Mouse (Mus musculus): ENCODE measurements around the gene Poc5. TPM values are rescaled to one million over a fixed set of nuclear protein-coding genes. Genes with fewer than 3 reads are reported as not detected.

The Poc5 gene
- total and polyA plus RNA-seq, 2 experiments from 2014 or later = 22.4 to 34.9 TPM

DNA sequence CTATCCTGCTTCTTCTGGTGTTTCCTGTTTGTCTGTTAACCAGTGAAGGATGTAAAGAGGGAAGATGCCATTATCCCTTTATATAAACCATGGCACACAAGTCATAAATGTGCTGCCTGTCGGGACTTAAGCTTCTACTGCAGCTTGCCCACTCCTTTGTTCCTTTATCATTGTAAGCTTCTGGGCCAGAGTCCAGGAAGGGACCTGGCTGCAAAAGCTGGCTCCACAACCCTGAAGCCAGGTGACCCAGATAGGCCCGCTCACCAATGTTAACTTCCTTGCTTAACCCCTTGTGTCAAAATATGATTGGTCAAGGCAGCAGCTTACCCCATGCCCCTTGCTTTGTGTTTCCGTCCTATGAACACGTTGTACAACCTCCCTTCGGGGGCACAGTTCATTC, 40.4 kb downstream of the Poc5 start:
- H3K27ac ChIP-seq (ENCODE audit: low read depth, low read length) = no peak overlapping the region
- H3K4me1 ChIP-seq (ENCODE audit: insufficient read depth) = no peaks in the 10 kb centered on the region
- no peak overlapping the region for H3K4me3 ChIP-seq (ENCODE audit: low read depth, low read length)
- ATAC-seq = no peak
- no peak overlapping the region for H3K4me2 ChIP-seq (ENCODE audit: low read depth)
- H3K36me3 ChIP-seq (ENCODE audit: insufficient read depth) = no peaks in the 10 kb centered on the region
- WGBS = 62% methylated on average over 5 of the region's 5 CpGs
- TF ChIP-seq CTCF (IDR thresholded peaks at IDR 0.05; ENCODE audit: low read depth) = no peak
- H3K9me3 ChIP-seq (ENCODE audit: low read length) = no peaks in the 10 kb centered on the region
- no peak for DNase-seq
- H3K27me3 ChIP-seq (ENCODE audit: insufficient read depth, low read length) = no peaks in the 10 kb centered on the region
- H3K9ac ChIP-seq = no peak overlapping the region

DNA sequence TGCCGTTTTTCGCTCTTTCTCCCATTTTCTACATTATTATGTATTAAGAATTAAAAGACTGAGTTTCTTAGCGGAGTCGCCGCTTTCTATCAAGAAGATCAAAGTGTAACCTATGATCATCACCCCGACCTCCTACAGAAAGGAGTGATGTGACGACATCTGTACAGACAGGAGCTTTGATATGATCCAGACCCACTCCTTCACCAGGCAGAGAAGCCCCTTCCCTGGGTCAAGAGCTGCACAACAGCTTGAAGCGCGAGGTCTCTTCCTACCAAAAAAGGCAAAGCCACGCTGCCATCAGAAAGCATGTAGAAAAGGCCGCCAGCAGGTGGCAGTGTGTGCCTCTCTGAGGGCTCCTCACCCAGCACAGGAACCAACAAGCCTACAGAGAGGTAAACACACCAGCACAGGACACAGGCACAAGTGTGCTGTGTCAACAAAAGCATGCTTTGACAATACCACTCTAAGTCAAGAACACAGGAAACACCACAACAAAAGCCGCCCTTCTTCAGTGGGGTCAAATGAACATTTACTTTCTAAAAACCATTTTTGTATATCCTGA, 43.6 kb downstream of the Poc5 start:
- no peaks in the 10 kb centered on the region for H3K4me1 ChIP-seq (ENCODE audit: insufficient read depth)
- DNase-seq = peak; percentile 91
- H3K36me3 ChIP-seq (ENCODE audit: insufficient read depth) = no peaks in the 10 kb centered on the region
- no peaks in the 10 kb centered on the region for H3K9me3 ChIP-seq (ENCODE audit: low read length)
- TF ChIP-seq CTCF (IDR thresholded peaks at IDR 0.05; ENCODE audit: low read depth) = peak; percentile 96
- H3K4me3 ChIP-seq (ENCODE audit: low read depth, low read length) = no peak overlapping the region
- ATAC-seq = peak; percentile 87
- H3K9ac ChIP-seq = no peak overlapping the region
- no peak overlapping the region for H3K27ac ChIP-seq (ENCODE audit: low read depth, low read length)
- WGBS = 38% methylated on average over 12 of the region's 12 CpGs
- no peaks in the 10 kb centered on the region for H3K27me3 ChIP-seq (ENCODE audit: insufficient read depth, low read length)
- H3K4me2 ChIP-seq (ENCODE audit: low read depth) = no peak overlapping the region

DNA sequence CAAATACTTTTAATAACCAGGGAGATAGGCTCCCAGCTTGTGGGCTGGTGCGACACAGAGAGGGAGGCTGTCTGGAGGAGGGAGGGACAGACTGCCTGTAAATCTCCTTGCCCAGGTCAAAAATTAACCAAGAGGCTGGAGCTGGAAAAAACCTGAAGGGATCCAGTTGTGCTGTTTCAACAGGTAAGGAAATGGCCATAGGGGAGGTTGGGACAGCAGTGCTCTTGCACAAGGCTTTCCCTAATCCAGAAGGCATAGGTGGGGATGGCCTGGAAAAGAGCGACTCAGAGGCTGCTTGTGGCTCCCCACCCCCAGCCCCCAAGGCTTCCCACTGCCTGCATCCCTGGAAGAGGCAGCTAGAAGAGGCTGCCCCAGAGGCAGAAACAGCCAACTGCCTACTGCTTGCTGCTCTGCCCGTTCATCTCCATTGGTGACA, 44.3 kb downstream of the Poc5 start:
- 62% methylated on average over 3 of the region's 3 CpGs for WGBS
- no peak for ATAC-seq
- TF ChIP-seq CTCF (IDR thresholded peaks at IDR 0.05; ENCODE audit: low read depth) = no peak
- Histone ChIP-seq H3K4me3 (ENCODE audit: low read depth, low read length) (no peak overlapping the region), H3K4me2 (ENCODE audit: low read depth) (no peak overlapping the region), H3K36me3 (ENCODE audit: insufficient read depth) (no peaks in the 10 kb centered on the region), H3K4me1 (ENCODE audit: insufficient read depth) (no peaks in the 10 kb centered on the region), H3K9me3 (ENCODE audit: low read length) (no peaks in the 10 kb centered on the region), H3K27ac (ENCODE audit: low read depth, low read length) (no peak overlapping the region), H3K9ac (no peak overlapping the region), H3K27me3 (ENCODE audit: insufficient read depth, low read length) (no peaks in the 10 kb centered on the region)
- DNase-seq = no peak

DNA sequence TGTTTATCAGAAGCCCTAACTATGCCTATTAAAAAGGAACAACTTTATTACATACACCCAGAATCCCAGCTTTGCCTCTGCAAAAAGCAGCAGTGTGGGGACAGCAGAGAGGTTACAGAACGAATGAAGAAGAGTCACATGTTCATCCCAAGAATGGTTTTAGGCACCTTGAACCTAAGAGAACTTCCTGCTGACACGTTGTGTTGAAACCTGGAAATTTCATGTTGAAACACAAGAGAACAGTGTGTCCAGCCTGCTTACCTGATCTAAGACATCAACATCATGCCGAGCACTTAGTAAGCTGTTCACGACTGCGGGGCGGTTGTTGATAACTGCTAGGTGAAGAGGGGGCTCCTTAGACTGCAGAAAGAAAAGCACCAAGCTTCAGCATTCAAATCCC, 44.9 kb downstream of the Poc5 start:
- no peaks in the 10 kb centered on the region for H3K36me3 ChIP-seq (ENCODE audit: insufficient read depth)
- H3K4me3 ChIP-seq (ENCODE audit: low read depth, low read length) = no peak overlapping the region
- no peaks in the 10 kb centered on the region for H3K4me1 ChIP-seq (ENCODE audit: insufficient read depth)
- no peaks in the 10 kb centered on the region for H3K27me3 ChIP-seq (ENCODE audit: insufficient read depth, low read length)
- no peak overlapping the region for H3K9ac ChIP-seq
- 87% methylated on average over 6 of the region's 6 CpGs for WGBS
- no peak for TF ChIP-seq CTCF (IDR thresholded peaks at IDR 0.05; ENCODE audit: low read depth)
- H3K9me3 ChIP-seq (ENCODE audit: low read length) = no peaks in the 10 kb centered on the region
- no peak overlapping the region for H3K4me2 ChIP-seq (ENCODE audit: low read depth)
- no peak for ATAC-seq
- DNase-seq = no peak
- H3K27ac ChIP-seq (ENCODE audit: low read depth, low read length) = no peak overlapping the region

DNA sequence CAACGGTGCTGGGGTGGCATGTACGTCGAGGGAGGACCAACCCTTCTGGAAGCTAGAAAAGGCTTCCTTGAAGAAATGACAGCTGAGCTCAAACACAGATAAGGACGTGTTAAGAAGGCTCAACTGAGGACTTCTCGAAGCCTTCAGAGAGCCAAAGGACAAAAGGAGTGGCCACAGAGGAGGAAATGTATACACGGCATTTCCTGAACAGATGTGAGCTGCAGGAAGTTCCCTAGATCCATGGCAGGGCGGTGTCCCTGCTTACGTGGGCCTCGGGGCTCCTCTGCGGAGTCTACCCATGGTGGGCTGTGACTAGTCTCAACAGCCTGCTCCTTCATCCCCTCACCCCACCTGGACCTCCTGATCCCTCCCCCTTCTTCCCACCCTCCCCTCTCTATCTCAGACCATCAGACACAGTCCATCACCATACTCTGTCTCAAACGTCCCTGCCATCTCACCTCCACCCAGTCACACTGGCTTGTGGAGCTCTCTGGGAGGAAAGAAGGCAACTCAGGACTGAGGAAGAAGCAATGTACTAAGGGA, 45.6 kb downstream of the Poc5 start:
- Histone ChIP-seq H3K9ac (no peak overlapping the region), H3K9me3 (ENCODE audit: low read length) (no peaks in the 10 kb centered on the region), H3K27ac (ENCODE audit: low read depth, low read length) (no peak overlapping the region), H3K4me1 (ENCODE audit: insufficient read depth) (no peaks in the 10 kb centered on the region), H3K4me2 (ENCODE audit: low read depth) (no peak overlapping the region), H3K4me3 (ENCODE audit: low read depth, low read length) (no peak overlapping the region), H3K36me3 (ENCODE audit: insufficient read depth) (no peaks in the 10 kb centered on the region), H3K27me3 (ENCODE audit: insufficient read depth, low read length) (no peaks in the 10 kb centered on the region)
- TF ChIP-seq CTCF (IDR thresholded peaks at IDR 0.05; ENCODE audit: low read depth) = no peak
- no peak for DNase-seq
- no peak for ATAC-seq
- WGBS = 89% methylated on average over 11 of the region's 11 CpGs

DNA sequence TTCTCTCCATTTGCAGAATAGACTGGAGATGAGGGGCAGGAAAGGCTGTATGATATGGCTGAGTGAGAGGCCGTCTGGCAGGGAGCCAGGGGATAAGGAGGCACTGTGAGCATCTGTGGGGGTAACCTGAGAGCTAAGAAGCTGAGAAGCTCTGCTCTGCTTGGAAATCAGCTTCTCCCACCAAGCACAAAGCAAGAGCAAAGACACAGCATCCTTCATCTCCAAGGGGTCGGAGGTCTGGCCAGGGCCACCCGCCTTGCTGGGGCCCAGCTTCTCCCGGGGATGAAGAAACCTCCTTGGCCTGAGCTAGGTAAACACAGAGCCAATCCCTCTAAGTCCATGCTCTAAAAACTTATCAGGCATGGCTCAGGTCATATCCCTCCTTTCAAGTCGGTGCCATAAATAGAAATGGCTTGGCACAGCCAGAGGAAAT, 46.8 kb downstream of the Poc5 start:
- H3K4me3 ChIP-seq (ENCODE audit: low read depth, low read length) = no peak overlapping the region
- no peaks in the 10 kb centered on the region for H3K36me3 ChIP-seq (ENCODE audit: insufficient read depth)
- DNase-seq (no peak), ATAC-seq (no peak)
- no peak for TF ChIP-seq CTCF (IDR thresholded peaks at IDR 0.05; ENCODE audit: low read depth)
- no peak overlapping the region for H3K4me2 ChIP-seq (ENCODE audit: low read depth)
- H3K27me3 ChIP-seq (ENCODE audit: insufficient read depth, low read length) = no peaks in the 10 kb centered on the region
- no peak overlapping the region for H3K9ac ChIP-seq
- H3K4me1 ChIP-seq (ENCODE audit: insufficient read depth) = no peaks in the 10 kb centered on the region
- no peaks in the 10 kb centered on the region for H3K9me3 ChIP-seq (ENCODE audit: low read length)
- H3K27ac ChIP-seq (ENCODE audit: low read depth, low read length) = no peak overlapping the region
- 62% methylated on average over 5 of the region's 5 CpGs for WGBS

DNA sequence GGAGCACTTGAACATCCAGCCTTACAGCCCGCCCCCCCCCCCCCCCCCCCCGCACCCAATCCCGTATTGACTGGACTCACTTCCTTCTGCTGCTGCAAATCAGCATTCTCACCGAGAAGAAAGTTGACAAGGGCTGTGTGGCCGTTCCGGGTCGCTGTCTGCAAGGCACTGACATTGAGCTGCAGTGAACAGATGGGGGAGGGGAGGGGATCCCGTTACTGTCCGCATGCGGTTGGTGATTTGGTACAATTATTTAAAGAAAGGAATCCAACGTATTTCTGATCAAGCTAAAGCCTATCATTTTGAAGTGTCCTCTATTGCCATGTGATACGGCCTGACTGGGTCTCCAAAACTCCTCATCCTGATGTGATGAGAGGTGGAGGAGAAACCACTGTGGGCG, 47.7 kb downstream of the Poc5 start:
- H3K4me2 ChIP-seq (ENCODE audit: low read depth) = no peak overlapping the region
- no peak overlapping the region for H3K4me3 ChIP-seq (ENCODE audit: low read depth, low read length)
- H3K9me3 ChIP-seq (ENCODE audit: low read length) = no peaks in the 10 kb centered on the region
- DNase-seq (no peak), ATAC-seq (no peak)
- no peak overlapping the region for H3K9ac ChIP-seq
- no peak for TF ChIP-seq CTCF (IDR thresholded peaks at IDR 0.05; ENCODE audit: low read depth)
- no peaks in the 10 kb centered on the region for H3K36me3 ChIP-seq (ENCODE audit: insufficient read depth)
- no peaks in the 10 kb centered on the region for H3K4me1 ChIP-seq (ENCODE audit: insufficient read depth)
- no peak overlapping the region for H3K27ac ChIP-seq (ENCODE audit: low read depth, low read length)
- WGBS = 44% methylated on average over 13 of the region's 13 CpGs
- H3K27me3 ChIP-seq (ENCODE audit: insufficient read depth, low read length) = no peaks in the 10 kb centered on the region
